Mouse (Mus musculus): ENCODE data around the gene Dnm3. TPM values are rescaled to one million over a fixed set of nuclear protein-coding genes. Genes with fewer than 3 reads are reported as not detected.

Gene Dnm3
- polyA plus RNA-seq (2014; fragmentation: Nextera tagmentation; extraction: Ambion mirVana): 74.9 and 94.2 TPM in 2 replicates

DNA sequence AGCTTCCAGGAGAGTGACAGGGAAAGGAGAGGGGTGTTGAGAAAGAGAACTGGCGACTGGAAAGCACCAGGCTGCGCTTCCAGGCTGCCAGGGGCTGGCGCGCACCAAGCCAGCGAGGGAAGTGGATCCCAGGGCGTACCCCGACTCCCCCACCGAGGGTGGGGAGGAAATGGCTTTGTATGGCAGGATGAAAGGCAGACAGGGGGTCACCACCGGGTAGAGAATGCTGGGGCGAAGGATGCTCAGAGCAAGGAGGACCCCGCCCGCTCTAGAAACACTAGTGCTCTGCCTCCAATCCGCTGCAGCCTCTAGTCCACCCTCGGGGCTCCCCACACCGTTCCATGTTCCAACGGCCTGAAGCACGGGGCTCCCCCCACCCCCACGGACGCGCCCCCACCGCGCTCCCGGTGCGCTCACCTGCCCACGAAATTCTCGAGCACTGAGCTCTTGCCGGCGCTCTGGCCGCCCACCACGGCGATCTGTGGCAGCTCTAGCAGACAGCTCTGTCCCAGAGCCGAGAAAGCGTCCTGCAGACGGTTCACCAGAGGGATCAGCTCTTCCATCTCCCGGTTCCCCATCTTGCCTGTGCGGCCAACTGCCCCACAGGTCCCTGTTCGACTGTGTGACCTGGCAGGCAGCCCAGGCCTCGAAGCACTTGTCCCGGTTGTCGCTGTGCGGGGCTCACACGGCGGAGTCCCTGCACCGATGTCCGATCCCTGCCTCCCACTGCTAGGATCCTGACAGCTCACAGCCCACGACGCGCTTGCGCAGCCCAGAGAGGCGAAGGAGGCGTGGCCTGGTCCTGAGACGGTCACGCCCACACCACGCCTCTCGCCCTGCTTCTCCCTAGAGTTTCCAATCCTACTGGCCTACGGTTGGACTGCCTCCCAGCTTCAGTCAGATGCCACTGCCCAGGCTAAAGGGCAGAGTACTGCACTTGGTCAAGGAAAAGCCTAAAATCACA lies at the start of gene Dnm3:
Gene Dnm3, minus strand, starts transcription at position 789 of the 964 bp plus-strand sequence.
- under 1% methylated on average over 51 of the region's 56 CpGs for WGBS
- H3K9me3 ChIP-seq (ENCODE audit: control insufficient read depth, low read length): no peaks in the 10 kb centered on the region
- peak within 1 kb of the TSS; percentile 72 for H3K4me2 ChIP-seq (ENCODE audit: low read depth, low read length)
- peak within 1 kb of the TSS; percentile 81 for H3K9ac ChIP-seq (replicated peaks; ENCODE audit: low read depth, low read length)
- H3K36me3 ChIP-seq (ENCODE audit: control insufficient read depth, insufficient read depth, low read length): no peaks in the 10 kb centered on the region
- H3K27me3 ChIP-seq (ENCODE audit: control insufficient read depth, insufficient read depth, low read length): no peaks in the 10 kb centered on the region
- H3K27ac ChIP-seq (ENCODE audit: low read depth, low read length): peak within 1 kb of the TSS; percentile 85
- ATAC-seq (ENCODE audit: low read depth): peak; percentile 98
- H3K4me3 ChIP-seq (ENCODE audit: low read depth, low read length): peak within 1 kb of the TSS; percentile 74
- 0 out of 2 replicates have a peak, but pooled peaks cover 8% of the 10 kb centered on the region for H3K4me1 ChIP-seq (ENCODE audit: control insufficient read depth, insufficient read depth, low read length)

DNA sequence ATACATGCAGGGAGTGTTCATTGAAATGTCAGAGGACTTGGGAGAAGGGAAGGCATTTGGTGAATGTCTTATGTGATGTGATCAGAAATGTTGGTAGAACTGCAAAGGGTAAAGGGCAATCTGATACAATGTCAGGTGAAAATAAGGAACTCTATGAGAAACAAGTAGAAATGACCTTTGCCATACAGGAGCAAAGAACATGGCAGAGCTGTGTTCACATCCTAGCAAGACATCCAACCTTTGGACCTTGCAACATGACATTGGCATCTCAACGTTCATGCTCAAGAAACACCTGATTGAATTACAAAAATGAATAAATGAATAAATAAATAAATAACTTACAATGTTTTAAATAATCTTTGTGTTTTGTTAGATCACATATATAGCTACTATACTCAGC lies 37.3 kb upstream of the Dnm3 start:
- H3K4me2 ChIP-seq (ENCODE audit: low read depth, low read length): no peak overlapping the region
- 84% methylated on average over 1 of the region's 1 CpGs for WGBS

DNA sequence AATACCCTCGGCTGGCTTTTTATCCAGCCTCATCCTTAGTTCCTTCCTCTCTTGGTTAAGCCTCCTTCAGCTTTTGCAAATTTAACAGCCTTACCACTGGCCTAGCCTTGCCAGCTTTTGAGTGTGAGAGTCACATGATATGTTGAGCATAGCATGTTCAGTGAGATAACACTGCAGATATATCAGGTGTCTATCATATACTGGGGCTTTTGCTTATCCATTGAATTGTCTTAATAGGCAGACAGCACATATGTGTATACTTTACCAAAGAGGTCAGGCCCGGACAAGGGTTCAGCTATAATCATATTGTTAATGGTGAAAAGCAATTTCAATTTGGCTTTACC lies 32.2 kb upstream of the Dnm3 start:
- H3K36me3 ChIP-seq (ENCODE audit: control insufficient read depth, insufficient read depth, low read length): no peaks in the 10 kb centered on the region
- H3K4me3 ChIP-seq (ENCODE audit: low read depth, low read length): no peak overlapping the region
- no peak for ATAC-seq (ENCODE audit: low read depth)
- H3K9me3 ChIP-seq (ENCODE audit: control insufficient read depth, low read length): no peaks in the 10 kb centered on the region
- H3K27ac ChIP-seq (ENCODE audit: low read depth, low read length): no peak overlapping the region
- no peak overlapping the region for H3K9ac ChIP-seq (replicated peaks; ENCODE audit: low read depth, low read length)
- no peak overlapping the region for H3K4me2 ChIP-seq (ENCODE audit: low read depth, low read length)
- no peaks in the 10 kb centered on the region for H3K4me1 ChIP-seq (ENCODE audit: control insufficient read depth, insufficient read depth, low read length)
- no peaks in the 10 kb centered on the region for H3K27me3 ChIP-seq (ENCODE audit: control insufficient read depth, insufficient read depth, low read length)
- 91% methylated on average over 2 of the region's 2 CpGs for WGBS

More for the DNA sequence above, 37.3 kb upstream of the Dnm3 start:
- no peak overlapping the region for H3K27ac ChIP-seq (ENCODE audit: low read depth, low read length)
- H3K4me1 ChIP-seq (ENCODE audit: control insufficient read depth, insufficient read depth, low read length): no peaks in the 10 kb centered on the region
- no peaks in the 10 kb centered on the region for H3K27me3 ChIP-seq (ENCODE audit: control insufficient read depth, insufficient read depth, low read length)
- no peak overlapping the region for H3K9ac ChIP-seq (replicated peaks; ENCODE audit: low read depth, low read length)
- no peaks in the 10 kb centered on the region for H3K36me3 ChIP-seq (ENCODE audit: control insufficient read depth, insufficient read depth, low read length)
- no peak for ATAC-seq (ENCODE audit: low read depth)
- H3K4me3 ChIP-seq (ENCODE audit: low read depth, low read length): no peak overlapping the region
- no peaks in the 10 kb centered on the region for H3K9me3 ChIP-seq (ENCODE audit: control insufficient read depth, low read length)

GRCm38 (mm10) chr1:162509329-162510012 lies 31.6 kb upstream of the Dnm3 start:
- Histone ChIP-seq H3K27me3 (ENCODE audit: control insufficient read depth, insufficient read depth, low read length) (no peaks in the 10 kb centered on the region), H3K9me3 (ENCODE audit: control insufficient read depth, low read length) (no peaks in the 10 kb centered on the region), H3K4me3 (ENCODE audit: low read depth, low read length) (no peak overlapping the region), H3K4me2 (ENCODE audit: low read depth, low read length) (no peak overlapping the region), H3K9ac (replicated peaks; ENCODE audit: low read depth, low read length) (no peak overlapping the region), H3K36me3 (ENCODE audit: control insufficient read depth, insufficient read depth, low read length) (no peaks in the 10 kb centered on the region), H3K4me1 (ENCODE audit: control insufficient read depth, insufficient read depth, low read length) (no peaks in the 10 kb centered on the region), H3K27ac (ENCODE audit: low read depth, low read length) (no peak overlapping the region)
- ATAC-seq (ENCODE audit: low read depth): no peak
- WGBS: 72% methylated on average over 12 of the region's 12 CpGs

DNA sequence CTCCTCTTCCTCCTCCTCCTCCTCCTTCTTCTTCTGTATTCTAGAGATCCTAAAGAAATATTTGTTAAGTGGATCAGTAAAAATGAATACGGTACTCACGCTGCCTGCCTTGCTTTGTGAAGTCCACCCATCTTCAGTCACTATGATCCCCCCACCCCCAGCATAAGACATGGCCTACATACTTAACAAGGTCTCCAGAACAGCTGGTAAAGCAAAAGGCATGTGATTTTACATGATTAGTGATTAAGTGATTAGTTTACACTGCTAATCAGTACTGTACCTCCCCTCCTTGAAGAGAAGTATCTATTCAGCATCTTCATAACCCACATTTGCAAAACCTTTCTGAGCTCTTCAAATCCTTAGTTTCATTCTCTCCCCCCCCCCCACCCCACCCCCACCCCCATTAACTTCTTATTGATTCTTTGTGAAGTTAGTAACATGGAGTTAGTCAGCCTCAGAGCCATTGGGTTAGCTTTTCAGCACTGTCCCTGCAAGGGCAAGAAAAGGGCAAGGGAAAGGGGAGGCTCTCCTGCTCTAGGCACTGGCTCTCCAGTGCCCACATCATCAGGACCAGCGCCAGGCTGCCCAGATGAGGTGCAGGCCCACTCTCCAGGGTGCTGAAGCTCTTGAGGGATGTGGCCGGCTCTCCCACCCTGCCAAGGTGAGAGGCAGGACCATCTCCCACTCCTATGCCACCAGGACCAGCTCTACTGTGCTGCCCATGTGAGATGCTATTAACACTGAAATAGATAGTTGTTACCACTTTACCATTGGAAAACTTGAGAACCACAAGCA lies 30.6 kb upstream of the Dnm3 start:
- no peaks in the 10 kb centered on the region for H3K27me3 ChIP-seq (ENCODE audit: control insufficient read depth, insufficient read depth, low read length)
- no peak for ATAC-seq (ENCODE audit: low read depth)
- H3K36me3 ChIP-seq (ENCODE audit: control insufficient read depth, insufficient read depth, low read length): no peaks in the 10 kb centered on the region
- H3K9me3 ChIP-seq (ENCODE audit: control insufficient read depth, low read length): no peaks in the 10 kb centered on the region
- H3K4me3 ChIP-seq (ENCODE audit: low read depth, low read length): no peak overlapping the region
- H3K9ac ChIP-seq (replicated peaks; ENCODE audit: low read depth, low read length): no peak overlapping the region
- H3K27ac ChIP-seq (ENCODE audit: low read depth, low read length): no peak overlapping the region
- H3K4me1 ChIP-seq (ENCODE audit: control insufficient read depth, insufficient read depth, low read length): no peaks in the 10 kb centered on the region
- 83% methylated on average over 4 of the region's 4 CpGs for WGBS
- no peak overlapping the region for H3K4me2 ChIP-seq (ENCODE audit: low read depth, low read length)

GRCm38 (mm10) chr1:162506516-162506915 lies 28.7 kb upstream of the Dnm3 start:
- no peaks in the 10 kb centered on the region for H3K36me3 ChIP-seq (ENCODE audit: control insufficient read depth, insufficient read depth, low read length)
- no peaks in the 10 kb centered on the region for H3K9me3 ChIP-seq (ENCODE audit: control insufficient read depth, low read length)
- H3K4me2 ChIP-seq (ENCODE audit: low read depth, low read length): no peak overlapping the region
- H3K4me3 ChIP-seq (ENCODE audit: low read depth, low read length): no peak overlapping the region
- H3K27ac ChIP-seq (ENCODE audit: low read depth, low read length): no peak overlapping the region
- H3K9ac ChIP-seq (replicated peaks; ENCODE audit: low read depth, low read length): no peak overlapping the region
- H3K27me3 ChIP-seq (ENCODE audit: control insufficient read depth, insufficient read depth, low read length): no peaks in the 10 kb centered on the region
- ATAC-seq (ENCODE audit: low read depth): no peak
- H3K4me1 ChIP-seq (ENCODE audit: control insufficient read depth, insufficient read depth, low read length): no peaks in the 10 kb centered on the region
- WGBS: 89% methylated on average over 4 of the region's 4 CpGs

- Histone ChIP-seq H3K27ac (ENCODE audit: low read depth, low read length) (no peak overlapping the region), H3K36me3 (ENCODE audit: control insufficient read depth, insufficient read depth, low read length) (no peaks in the 10 kb centered on the region), H3K4me1 (ENCODE audit: control insufficient read depth, insufficient read depth, low read length) (no peaks in the 10 kb centered on the region), H3K9me3 (ENCODE audit: control insufficient read depth, low read length) (no peaks in the 10 kb centered on the region), H3K4me3 (ENCODE audit: low read depth, low read length) (no peak overlapping the region), H3K4me2 (ENCODE audit: low read depth, low read length) (no peak overlapping the region), H3K27me3 (ENCODE audit: control insufficient read depth, insufficient read depth, low read length) (no peaks in the 10 kb centered on the region), H3K9ac (replicated peaks; ENCODE audit: low read depth, low read length) (no peak overlapping the region)
- ATAC-seq (ENCODE audit: low read depth): no peak
- 87% methylated on average over 6 of the region's 6 CpGs for WGBS
These were observed 27.8 kb upstream of the Dnm3 start for GRCm38 (mm10) chr1:162505649-162506048.

- no peaks in the 10 kb centered on the region for H3K27me3 ChIP-seq (ENCODE audit: control insufficient read depth, insufficient read depth, low read length)
- peak overlapping the region; percentile 81 for H3K9ac ChIP-seq (replicated peaks; ENCODE audit: low read depth, low read length)
- 0 out of 2 replicates have a peak, but pooled peaks cover 8% of the 10 kb centered on the region for H3K4me1 ChIP-seq (ENCODE audit: control insufficient read depth, insufficient read depth, low read length)
- 2% methylated on average over 19 of the region's 19 CpGs for WGBS
- peak overlapping the region; percentile 72 for H3K4me2 ChIP-seq (ENCODE audit: low read depth, low read length)
- H3K36me3 ChIP-seq (ENCODE audit: control insufficient read depth, insufficient read depth, low read length): no peaks in the 10 kb centered on the region
- H3K9me3 ChIP-seq (ENCODE audit: control insufficient read depth, low read length): no peaks in the 10 kb centered on the region
- peak overlapping the region; percentile 74 for H3K4me3 ChIP-seq (ENCODE audit: low read depth, low read length)
- H3K27ac ChIP-seq (ENCODE audit: low read depth, low read length): no peak overlapping the region
- peak; percentile 22 for ATAC-seq (ENCODE audit: low read depth)
These were observed 1.2 kb downstream of the Dnm3 start for GRCm38 (mm10) chr1:162476531-162477080.
